Mouse (Mus musculus): ENCODE data around the gene Gm49387.

Gene Gm49387

GRCm38 (mm10) chr14:31640346-31640889, at the start of gene Gm49387:
Gm49387 (minus strand) TSS chr14:31640878.
- no peak for DNase-seq (ENCODE audit: low read depth, low spot score)

- no peak for DNase-seq (ENCODE audit: low read depth, low spot score)
These were observed 45.6 kb upstream of the Gm49387 start for GRCm38 (mm10) chr14:31686231-31686630.

- DNase-seq (ENCODE audit: low read depth, low spot score), result no peak
These were observed 45.0 kb upstream of the Gm49387 start for GRCm38 (mm10) chr14:31685680-31686079.

- DNase-seq (ENCODE audit: low read depth, low spot score), result no peak
These were observed 43.8 kb upstream of the Gm49387 start for GRCm38 (mm10) chr14:31684343-31685040.

- no peak for DNase-seq (ENCODE audit: low read depth, low spot score)
These were observed 42.9 kb upstream of the Gm49387 start for GRCm38 (mm10) chr14:31683610-31684009.

- DNase-seq (ENCODE audit: low read depth, low spot score), result no peak
These were observed 41.4 kb upstream of the Gm49387 start for GRCm38 (mm10) chr14:31681931-31682555.

GRCm38 (mm10) chr14:31681291-31681690, 40.6 kb upstream of the Gm49387 start:
- no peak for DNase-seq (ENCODE audit: low read depth, low spot score)

- no peak for DNase-seq (ENCODE audit: low read depth, low spot score)
These were observed 40.0 kb upstream of the Gm49387 start for GRCm38 (mm10) chr14:31680656-31681055.

- DNase-seq (ENCODE audit: low read depth, low spot score), result no peak
These were observed 31.1 kb upstream of the Gm49387 start for GRCm38 (mm10) chr14:31671635-31672320.

GRCm38 (mm10) chr14:31669642-31670490, 29.2 kb upstream of the Gm49387 start:
- no peak for DNase-seq (ENCODE audit: low read depth, low spot score)

- DNase-seq (ENCODE audit: low read depth, low spot score), result no peak
These were observed 28.5 kb upstream of the Gm49387 start for GRCm38 (mm10) chr14:31669161-31669611.

GRCm38 (mm10) chr14:31668326-31668725, 27.6 kb upstream of the Gm49387 start:
- DNase-seq (ENCODE audit: low read depth, low spot score), result no peak

- no peak for DNase-seq (ENCODE audit: low read depth, low spot score)
These were observed 27.1 kb upstream of the Gm49387 start for GRCm38 (mm10) chr14:31667741-31668140.

- no peak for DNase-seq (ENCODE audit: low read depth, low spot score)
These were observed 26.4 kb upstream of the Gm49387 start for GRCm38 (mm10) chr14:31666931-31667705.

GRCm38 (mm10) chr14:31665566-31665940, 24.9 kb upstream of the Gm49387 start:
- DNase-seq (ENCODE audit: low read depth, low spot score), result no peak

- DNase-seq (ENCODE audit: low read depth, low spot score), result no peak
These were observed 24.4 kb upstream of the Gm49387 start for GRCm38 (mm10) chr14:31664903-31665565.

- DNase-seq (ENCODE audit: low read depth, low spot score), result no peak
These were observed 23.6 kb upstream of the Gm49387 start for GRCm38 (mm10) chr14:31664100-31664902.

GRCm38 (mm10) chr14:31663376-31664099, 22.9 kb upstream of the Gm49387 start:
- DNase-seq (ENCODE audit: low read depth, low spot score), result no peak
